Mouse (Mus musculus) adrenal gland, adult 2 months (tissue): Measurements from ENCODE around the gene Ankdd1a. TPM values are rescaled to one million over a fixed set of nuclear protein-coding genes. Genes with fewer than 3 reads are reported as not detected.

ENCODE experiments used
- DNase-seq: peaks from one replicate; pipeline ENCODE4 v3.0.0; 2021
- polyA plus RNA-seq: library from polyadenylated mRNA; depleted of rRNA; stranded (reverse); fragments of >200 nt; gene quantifications from 2 replicates; pipeline ENCODE4 v1.2.3, GENCODE M21; 2012; rRNA removed
- total RNA-seq, 2 experiments: library from RNA; stranded (reverse); gene quantifications; 2 replicates each; pipeline ENCODE4 v1.2.3; 2021

Ankdd1a gene
- total and polyA plus RNA-seq, 3 experiments = 0.32 to 3.3 (median 0.45) TPM

GRCm38 (mm10) chr9:65502146-65502545 lies 17.8 kb downstream of the Ankdd1a start:
- no peak for DNase-seq

DNA sequence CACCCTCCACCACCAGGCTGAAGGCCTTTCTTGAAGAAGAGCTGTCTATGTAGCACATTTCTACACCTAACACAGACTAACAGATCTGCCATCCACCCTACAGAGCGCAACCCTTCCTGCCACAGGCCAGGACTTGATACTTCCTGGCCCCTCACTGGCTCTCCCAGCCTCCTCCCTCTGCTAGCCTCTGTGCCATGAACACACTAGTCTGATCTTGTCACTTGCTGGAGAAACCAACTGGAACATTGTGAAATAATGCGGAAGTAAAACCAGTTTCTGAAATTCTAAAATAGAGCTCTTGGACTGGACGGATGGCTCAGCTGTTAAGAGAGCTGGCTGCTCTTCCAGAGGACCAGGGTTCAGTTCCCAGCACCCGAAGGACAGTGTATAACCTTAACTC lies 27.1 kb downstream of the Ankdd1a start:
- DNase-seq = no peak

GRCm38 (mm10) chr9:65492351-65492750 lies 27.6 kb downstream of the Ankdd1a start:
- DNase-seq = no peak

DNA sequence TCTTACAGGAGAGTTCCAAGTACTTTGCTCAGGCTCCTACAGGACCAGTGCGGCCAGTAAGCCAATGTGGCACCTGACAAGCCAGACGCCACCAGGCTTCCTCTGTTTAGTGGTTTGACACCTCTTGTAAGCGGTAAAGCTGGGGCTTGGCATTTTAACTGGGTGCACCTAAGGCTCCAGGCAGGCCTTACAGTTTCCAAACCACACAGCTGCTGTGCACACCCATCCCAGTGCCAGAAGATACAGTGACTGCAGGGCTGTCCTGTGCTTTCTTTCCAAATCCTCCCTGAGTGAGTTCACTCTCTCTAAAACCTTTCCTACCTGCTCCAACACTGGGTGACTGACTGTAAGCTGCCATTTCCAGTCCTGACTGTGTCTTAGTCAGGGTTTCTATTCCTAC lies 28.5 kb downstream of the Ankdd1a start:
- DNase-seq = no peak

GRCm38 (mm10) chr9:65480071-65480470 lies 39.9 kb downstream of the Ankdd1a start:
- no peak for DNase-seq

GRCm38 (mm10) chr9:65479158-65479557 lies 40.8 kb downstream of the Ankdd1a start:
- no peak for DNase-seq

- DNase-seq = no peak
Observed at GRCm38 (mm10) chr9:65472769-65473168, 47.2 kb downstream of the Ankdd1a start.

DNA sequence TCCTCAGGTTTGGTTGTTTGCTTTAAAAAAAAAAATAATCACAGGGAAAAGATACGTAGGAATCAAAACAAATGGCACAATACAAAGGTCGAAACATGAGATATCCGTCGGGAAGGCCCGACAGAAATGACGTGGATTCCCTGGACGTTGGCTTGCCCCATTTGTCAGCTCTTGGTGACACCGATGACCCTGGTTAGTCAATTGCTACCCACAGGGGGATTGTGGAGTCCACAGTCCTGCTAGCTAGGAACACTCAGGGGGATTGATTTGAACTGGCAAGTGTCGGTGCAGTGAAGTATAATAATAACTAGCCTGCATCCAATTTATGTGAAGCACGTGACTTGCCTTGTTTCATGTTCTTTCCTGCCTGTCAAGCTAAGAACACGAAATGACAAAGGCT lies 52.3 kb downstream of the Ankdd1a start:
- DNase-seq = peak; percentile 30

- DNase-seq = no peak
Observed at GRCm38 (mm10) chr9:65465241-65465640, 54.8 kb downstream of the Ankdd1a start.

DNA sequence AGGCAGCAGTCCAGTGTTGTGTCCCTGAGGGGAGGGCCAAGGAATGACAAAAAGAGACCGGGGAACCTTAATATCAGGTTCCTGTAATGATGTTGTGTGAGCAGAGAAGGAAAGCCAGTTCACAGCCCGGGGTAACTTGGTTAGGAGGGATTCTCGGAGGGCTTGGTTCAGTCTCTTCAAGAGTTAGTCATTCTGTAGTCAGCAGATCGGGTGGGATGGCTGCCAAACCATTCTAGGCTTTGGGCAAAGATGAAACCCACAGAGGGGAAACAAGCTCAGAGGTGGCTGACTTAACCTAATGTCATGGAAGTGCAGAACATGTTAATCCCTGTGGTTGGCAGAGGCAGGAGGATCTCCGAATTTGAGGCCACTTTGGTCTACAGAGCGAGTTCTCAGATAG lies 55.8 kb downstream of the Ankdd1a start:
- DNase-seq = peak; percentile 80

DNA sequence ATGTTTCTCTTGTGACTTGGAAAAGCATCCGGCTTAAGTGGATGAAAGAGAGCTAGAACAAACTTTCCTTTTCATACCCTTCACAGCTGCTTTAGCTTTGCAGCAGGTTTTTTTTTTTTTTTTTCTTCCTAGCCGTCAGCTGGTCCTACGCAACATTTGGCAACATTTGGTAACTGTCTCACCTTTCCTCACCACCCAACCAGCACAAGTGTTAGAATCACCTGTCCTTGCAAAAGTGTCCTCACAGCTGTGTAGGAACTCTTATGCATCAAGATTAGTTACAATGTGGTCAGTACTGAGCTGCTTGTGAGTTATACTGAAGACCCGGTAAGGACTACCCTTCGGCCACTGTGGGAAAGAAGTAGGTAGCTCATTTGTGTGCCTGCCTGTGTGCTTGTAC lies 57.4 kb downstream of the Ankdd1a start:
- no peak for DNase-seq

- peak; percentile 99 for DNase-seq
Observed at GRCm38 (mm10) chr9:65460732-65461442, 59.1 kb downstream of the Ankdd1a start, which contains the start of gene Spg21. Gene Spg21 (plus strand): TSS chr9:65460947.

DNA sequence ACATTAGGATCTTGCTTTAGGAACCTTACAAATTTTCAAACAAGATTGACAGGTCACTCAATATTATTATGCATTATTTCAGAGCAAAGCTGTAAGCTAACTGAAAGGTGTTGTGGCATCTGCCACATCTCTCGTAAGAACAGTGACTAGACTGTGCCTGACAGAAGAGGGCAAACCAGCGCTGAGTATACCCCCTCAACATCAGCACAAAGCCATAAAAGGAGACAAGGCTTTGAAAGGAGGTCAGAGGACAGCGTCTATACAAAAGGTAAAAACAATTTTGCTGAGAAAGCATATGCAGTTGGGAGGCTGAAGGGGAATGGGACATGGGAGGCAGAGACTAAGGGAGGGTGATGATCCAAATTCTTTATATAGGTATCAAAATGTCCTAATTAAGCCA lies 59.8 kb downstream of the Ankdd1a start:
- DNase-seq = no peak

DNA sequence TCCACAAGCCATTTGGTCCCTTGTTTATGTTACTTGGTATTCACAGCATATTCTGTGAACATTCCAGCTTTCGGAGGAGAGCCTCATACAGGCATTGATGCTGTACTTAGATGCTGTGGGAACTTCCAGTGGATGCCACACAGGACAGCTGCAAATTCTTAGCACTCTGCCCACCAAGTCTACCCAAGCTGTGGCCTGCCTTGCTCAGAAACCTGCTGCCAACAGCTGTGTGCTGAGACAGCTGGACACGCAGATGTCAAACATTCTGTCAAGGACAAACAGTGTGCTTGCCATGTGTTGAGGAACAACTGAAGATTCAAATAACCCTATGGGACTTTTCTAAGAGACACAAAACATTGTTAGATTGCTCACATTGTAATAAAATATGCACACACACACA lies 61.0 kb downstream of the Ankdd1a start:
- no peak for DNase-seq

DNA sequence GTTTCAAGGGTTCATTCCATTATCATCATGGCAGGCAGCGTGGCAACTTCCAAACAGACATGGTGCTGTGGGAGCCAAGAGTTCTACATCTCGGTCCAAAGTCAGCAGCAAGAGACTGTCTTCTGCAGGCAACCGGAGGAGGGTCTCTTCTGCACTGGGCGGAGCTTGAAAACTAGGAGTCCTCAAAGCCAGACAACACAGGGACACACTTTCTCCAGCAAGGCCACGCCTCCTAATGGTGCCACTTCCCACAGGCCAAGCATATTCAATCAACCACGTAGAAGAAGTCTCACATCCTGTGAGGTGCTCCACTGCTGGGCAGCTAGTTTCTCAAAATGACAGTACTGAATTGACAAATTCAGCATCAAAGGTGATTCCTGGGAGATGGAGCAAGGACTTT lies 72.0 kb downstream of the Ankdd1a start:
- DNase-seq = no peak

- DNase-seq = no peak
Observed at GRCm38 (mm10) chr9:65444692-65445091, 75.3 kb downstream of the Ankdd1a start.

Other genes starting within 250 kb of the Ankdd1a start
- gene Clpx, start 225.9 kb downstream of the Ankdd1a start, total RNA-seq = 10 to 100 TPM; 56.3 to 75.6 TPM
- gene Clpx, start 225.9 kb downstream of the Ankdd1a start, polyA plus RNA-seq = 20.2 and 26.2 TPM in 2 replicates
- gene Pdcd7, start 174.1 kb downstream of the Ankdd1a start, total RNA-seq = 10 to 100 TPM; 14.2 to 16.8 TPM
- gene Pdcd7, start 174.1 kb downstream of the Ankdd1a start, polyA plus RNA-seq = 22.7 and 31.9 TPM in 2 replicates
- gene Ubap1l, start 159.2 kb downstream of the Ankdd1a start, total RNA-seq = under 1 TPM; 0.45 to 0.84 TPM
- 0.73 and 1.3 TPM in 2 replicates for gene Ubap1l, start 159.2 kb downstream of the Ankdd1a start, polyA plus RNA-seq
- under 1 TPM in 1 of 2 experiments, not detected in 1; 0.97 TPM for gene Kbtbd13, start 128.5 kb downstream of the Ankdd1a start, total RNA-seq
- gene Kbtbd13, start 128.5 kb downstream of the Ankdd1a start, polyA plus RNA-seq = 0.44 and 0.77 TPM in 2 replicates
- 10 to 100 TPM in 1 of 2 experiments, 1 to 10 TPM in 1; 7.5 to 20.4 TPM for gene Rasl12, start 121.7 kb downstream of the Ankdd1a start, total RNA-seq
- gene Rasl12, start 121.7 kb downstream of the Ankdd1a start, polyA plus RNA-seq = 19.2 and 23.2 TPM in 2 replicates
- under 1 TPM in 1 of 2 experiments, not detected in 1; 0.43 TPM for gene Slc51b, start 97.2 kb downstream of the Ankdd1a start, total RNA-seq
- gene Slc51b, start 97.2 kb downstream of the Ankdd1a start, polyA plus RNA-seq = not detected in 2 replicates
- 10 to 100 TPM; 11.0 to 16.6 TPM for gene Mtfmt, start 84.4 kb downstream of the Ankdd1a start, total RNA-seq
- gene Mtfmt, start 84.4 kb downstream of the Ankdd1a start, polyA plus RNA-seq = 6.5 and 7.0 TPM in 2 replicates
- gene Spg21, start 59.2 kb downstream of the Ankdd1a start, total RNA-seq = 10 to 100 TPM; 47.7 to 73.6 TPM
- gene Spg21, start 59.2 kb downstream of the Ankdd1a start, polyA plus RNA-seq = 16.2 and 22.4 TPM in 2 replicates
- gene Plekho2, start 59.8 kb upstream of the Ankdd1a start, total RNA-seq = 10 to 100 TPM; 49.9 to 61.0 TPM
- gene Plekho2, start 59.8 kb upstream of the Ankdd1a start, polyA plus RNA-seq = 48.8 and 61.6 TPM in 2 replicates
- gene Pif1, start 67.0 kb upstream of the Ankdd1a start, total RNA-seq = under 1 TPM; 0.29 to 0.45 TPM
- gene Pif1, start 67.0 kb upstream of the Ankdd1a start, polyA plus RNA-seq = 0.42 and 0.46 TPM in 2 replicates
- 10 to 100 TPM; 63.1 to 85.0 TPM for gene Rbpms2, start 109.5 kb upstream of the Ankdd1a start, total RNA-seq
- 125 and 154 TPM in 2 replicates for gene Rbpms2, start 109.5 kb upstream of the Ankdd1a start, polyA plus RNA-seq
- 100 to 1,000 TPM; 101 to 156 TPM for gene Oaz2, start 147.8 kb upstream of the Ankdd1a start, total RNA-seq
- gene Oaz2, start 147.8 kb upstream of the Ankdd1a start, polyA plus RNA-seq = 172 and 201 TPM in 2 replicates